Mouse (Mus musculus) Patski (cell line): ENCODE measurements around the gene Pou5f1. TPM values are rescaled to one million over a fixed set of nuclear protein-coding genes. Genes with fewer than 3 reads are reported as not detected.
"Not testable (repeated sequence)": the region's sequence is repeated elsewhere in the genome, so short reads cannot be mapped to it uniquely, and the experiment has no call there.

Experiments used
- ATAC-seq: fragments of 100-300 bp; one replicate; pipeline ENCODE4 v1.8.0; 2021
- CTCF ChIA-PET: fragments of 350-600 bp; sonication (Branson Sonifier 250); formaldehyde crosslinking; loops from one replicate; lab custom pipeline; 2022; ENCODE audit warnings: inconsistent platforms; lab: Charles Lee
- POLR2A ChIA-PET: fragments of 350-600 bp; sonication (Branson Sonifier 250); formaldehyde crosslinking; loops from one replicate; lab custom pipeline; 2022; ENCODE audit warnings: antibody characterized with exemption, inconsistent platforms; lab: Charles Lee
- DNase-seq: peaks from one replicate; pipeline ENCODE4 v3.0.0-alpha.2; 2011; ENCODE audit warnings: low read depth, low spot score
- H3K27me3 ChIP-seq: fragments of 371-371 bp; one replicate; pipeline ENCODE4 v1.5.1; 2021
- CTCF ChIP-seq: fragments of 100-300 bp; IDR thresholded peaks from one replicate; pipeline ENCODE4 v1.5.1; 2021
- in situ Hi-C: fragments of 300-500 bp; cut with MboI; formaldehyde crosslinking; loops from 3 replicates; pipeline ENCODE4 v1.11.1; 2018; ENCODE audit warnings: low pct_unique_long_range_greater_than_20kb, mixed read lengths
- polyA plus RNA-seq: library from polyadenylated mRNA; unstranded; gene quantifications from one replicate; pipeline ENCODE4 v1.2.3, GENCODE M21; 2021

The Pou5f1 gene
- polyA plus RNA-seq = not detected

GRCm38 (mm10) chr17:35505776-35506175 is at the start of gene Pou5f1:
Pou5f1 (plus strand) TSS chr17:35506018.
- ATAC-seq (no peak), DNase-seq (no peak)
- H3K27me3 ChIP-seq = no peaks in the 10 kb centered on the region
- in situ Hi-C loops = no loop called here
- CTCF ChIA-PET = no interaction called here
- POLR2A ChIA-PET = no interaction called here
- TF ChIP-seq CTCF = no peak

- POLR2A ChIA-PET, DNase-seq, ATAC-seq, H3K27me3 ChIP-seq, CTCF ChIA-PET, in situ Hi-C loops: not testable (repeated sequence)
These were observed 47.6 kb upstream of the Pou5f1 start for GRCm38 (mm10) chr17:35458247-35458646.

- CTCF ChIA-PET, ATAC-seq, H3K27me3 ChIP-seq, in situ Hi-C loops, DNase-seq, POLR2A ChIA-PET: not testable (repeated sequence)
These were observed 45.1 kb upstream of the Pou5f1 start for GRCm38 (mm10) chr17:35460513-35461341.

- H3K27me3 ChIP-seq, POLR2A ChIA-PET, ATAC-seq, in situ Hi-C loops, DNase-seq, CTCF ChIA-PET: not testable (repeated sequence)
These were observed 40.2 kb upstream of the Pou5f1 start for GRCm38 (mm10) chr17:35465651-35466050.

GRCm38 (mm10) chr17:35468936-35469335 is 36.9 kb upstream of the Pou5f1 start:
- in situ Hi-C loops, H3K27me3 ChIP-seq: not testable (repeated sequence)

GRCm38 (mm10) chr17:35469842-35470751 is 35.7 kb upstream of the Pou5f1 start, which contains the start of gene H2-Q10:
H2-Q10 (plus strand) TSS chr17:35470089.
- H3K27me3 ChIP-seq = peaks cover 15% of the 10 kb centered on the region
- CTCF ChIA-PET = no interaction called here
- peak; percentile 12 for ATAC-seq
- POLR2A ChIA-PET = no interaction called here
- TF ChIP-seq CTCF = no peak
- in situ Hi-C loops = no loop called here
- DNase-seq = no peak

More at GRCm38 (mm10) chr17:35468936-35469335, 36.9 kb upstream of the Pou5f1 start:
- ATAC-seq, POLR2A ChIA-PET, CTCF ChIA-PET, DNase-seq: not testable (repeated sequence)

- ChIA-PET POLR2A (no interaction called here), CTCF (interaction anchor here (1.0 to 4.0 kb wide), 3 partner anchors 12 to 50 kb away, joined by 3 to 16 read pairs (median 6); no protein-coding TSS in a partner anchor)
- DNase-seq = no peak
- ATAC-seq = no peak
- H3K27me3 ChIP-seq = peaks cover 4% of the 10 kb centered on the region
- in situ Hi-C loops = no loop called here
- peak; percentile 95 for TF ChIP-seq CTCF
These were observed 21.8 kb upstream of the Pou5f1 start for GRCm38 (mm10) chr17:35484066-35484465.

GRCm38 (mm10) chr17:35485702-35486101 is 20.1 kb upstream of the Pou5f1 start:
- in situ Hi-C loops = no loop called here
- ATAC-seq = no peak
- no peak for DNase-seq

GRCm38 (mm10) chr17:35486726-35487125 is 19.1 kb upstream of the Pou5f1 start:
- TF ChIP-seq CTCF = no peak
- ChIA-PET CTCF (no interaction called here), POLR2A (no interaction called here)
- no peak for DNase-seq
- ATAC-seq = no peak
- H3K27me3 ChIP-seq = peaks cover 17% of the 10 kb centered on the region
- in situ Hi-C loops = no loop called here

More at GRCm38 (mm10) chr17:35485702-35486101, 20.1 kb upstream of the Pou5f1 start:
- ChIA-PET CTCF (interaction anchor here (4.0 kb wide), 1 partner anchor 28 kb away, joined by 16 read pairs; no protein-coding TSS in a partner anchor), POLR2A (interaction anchor here (0.6 kb wide), 2 partner anchors 221 to 237 kb away, joined by 3 to 5 read pairs; no protein-coding TSS in a partner anchor)
- peaks cover 17% of the 10 kb centered on the region for H3K27me3 ChIP-seq
- TF ChIP-seq CTCF = no peak

- peaks cover 20% of the 10 kb centered on the region for H3K27me3 ChIP-seq
- TF ChIP-seq CTCF = no peak
- ATAC-seq (no peak), DNase-seq (no peak)
- POLR2A ChIA-PET = interaction anchor here (0.7 kb wide), 1 partner anchor 105 kb away, joined by 3 read pairs; no protein-coding TSS in a partner anchor
- CTCF ChIA-PET = interaction anchor here (1.3 kb wide), 1 partner anchor 25 kb away, joined by 4 read pairs; no protein-coding TSS in a partner anchor
- in situ Hi-C loops = no loop called here
These were observed 17.8 kb upstream of the Pou5f1 start for GRCm38 (mm10) chr17:35488041-35488440.
